Mouse (Mus musculus) layer of hippocampus, postnatal 10 days (tissue): ENCODE measurements around the gene Olfr221. TPM values are rescaled to one million over a fixed set of nuclear protein-coding genes. Genes with fewer than 3 reads are reported as not detected.

Experiments
- DNase-seq, 2 experiments: peaks; one replicate each; pipeline ENCODE4 v3.0.0; 2021; ENCODE audit warnings: low spot score in 2 of 2
- total RNA-seq, 2 experiments: library from RNA; stranded (reverse); gene quantifications; 2 replicates each; pipeline ENCODE4 v1.2.3; 2021

Gene Olfr221
- total RNA-seq, 2 experiments from 2014 or later, result not detected

DNA sequence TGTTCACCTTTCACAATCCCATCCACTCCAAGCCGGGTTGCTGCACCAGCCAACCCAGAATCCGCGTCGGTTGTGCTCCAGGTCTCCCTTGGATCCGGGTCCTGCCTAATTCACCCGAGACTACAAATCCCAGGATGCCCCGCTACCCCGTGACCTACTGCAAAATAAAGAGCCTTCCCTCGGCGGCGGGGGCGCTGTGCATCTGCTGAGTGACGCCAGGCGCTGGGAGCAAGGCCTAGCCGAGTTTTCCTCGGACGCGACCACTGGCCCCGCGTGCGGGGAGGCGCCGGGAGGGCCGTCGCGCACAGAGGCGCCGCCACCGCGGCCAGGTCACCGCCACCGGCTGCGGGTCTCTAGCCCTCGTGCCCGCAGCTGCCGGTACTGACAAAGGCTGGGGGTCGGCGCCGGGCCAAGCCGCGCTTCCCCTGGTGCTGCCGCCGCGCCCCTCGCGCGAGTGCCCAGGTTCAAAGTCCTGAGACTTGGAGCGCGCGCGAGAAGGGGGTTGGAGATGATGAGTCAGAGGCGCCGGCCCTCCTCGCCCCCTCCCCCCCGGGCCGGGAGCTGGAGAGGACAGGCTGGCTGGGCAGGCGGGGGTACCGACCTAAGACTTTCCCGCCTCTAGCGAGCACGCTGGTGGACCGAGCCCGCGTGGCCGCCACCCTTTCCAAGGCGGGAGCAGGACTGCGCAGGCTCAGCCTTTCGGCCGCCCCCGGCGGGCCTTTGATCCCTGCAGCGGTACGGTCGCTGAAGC, 22.5 kb downstream of the Olfr221 start:
- DNase-seq, result peak; percentile 97 to 98

DNA sequence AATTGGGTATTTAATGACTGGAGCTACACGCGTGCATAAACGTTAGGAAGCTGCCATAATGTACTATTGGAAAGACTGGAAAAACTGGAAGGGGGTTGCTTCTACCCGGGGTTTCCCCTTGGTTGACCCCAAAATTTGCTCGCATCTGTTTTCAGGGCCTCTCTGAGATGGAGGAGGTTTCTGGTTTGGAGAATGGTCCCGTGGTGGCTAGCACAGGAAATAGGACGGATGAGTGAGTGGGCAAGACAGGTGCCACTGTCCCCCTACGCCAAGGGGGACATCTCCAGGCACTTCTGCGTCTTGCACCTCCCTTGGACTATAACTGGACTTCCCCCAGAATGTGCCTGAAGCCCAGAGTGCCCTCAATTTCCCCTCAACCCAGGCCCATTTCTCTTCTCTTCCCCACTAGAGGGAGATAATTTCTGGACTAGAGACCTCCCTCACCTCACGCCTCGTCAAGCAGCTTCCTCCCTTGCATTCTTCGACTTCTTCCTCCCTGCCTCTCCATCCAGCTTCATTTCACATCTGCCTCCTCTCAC, 23.1 kb downstream of the Olfr221 start:
- DNase-seq, result no peak

DNA sequence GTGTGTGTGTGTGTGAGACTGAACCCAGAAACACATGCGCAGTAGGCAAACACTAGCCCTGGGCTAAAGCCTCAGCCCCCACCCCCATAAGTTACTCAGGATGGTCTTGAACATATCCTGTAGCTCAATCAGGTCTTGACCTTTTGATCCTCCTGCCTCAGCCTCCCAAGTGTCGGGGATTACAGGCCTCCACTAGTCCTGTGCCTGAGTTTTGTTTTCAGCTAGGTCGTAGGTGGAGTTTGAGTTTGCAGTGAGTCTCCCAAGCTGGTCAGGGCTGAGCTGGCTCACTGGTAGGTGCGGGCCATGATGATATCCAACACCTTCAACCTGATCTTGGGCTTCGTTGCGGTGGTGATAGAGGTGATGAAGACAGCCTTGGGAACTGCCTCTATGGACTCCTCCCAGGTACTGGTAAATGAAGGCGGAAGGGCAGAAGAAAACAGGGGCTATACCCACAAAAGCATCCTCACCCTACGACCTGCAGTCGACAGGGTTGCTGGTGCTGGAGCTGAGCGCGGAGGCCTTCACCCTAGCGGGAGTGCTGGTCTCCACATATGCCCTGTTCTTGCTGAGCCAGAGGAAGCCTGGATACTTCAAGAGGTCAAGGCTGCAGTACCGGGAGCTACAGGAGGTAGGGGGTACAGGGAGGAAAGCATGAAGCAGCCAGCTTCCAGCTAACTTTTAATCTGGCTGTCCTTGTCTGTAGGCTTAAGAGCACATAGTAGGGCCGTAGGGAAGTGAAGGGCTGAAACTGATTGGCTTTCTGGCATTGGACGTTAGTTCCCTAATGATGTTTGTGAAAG, 23.8 kb downstream of the Olfr221 start:
- DNase-seq, result no peak

DNA sequence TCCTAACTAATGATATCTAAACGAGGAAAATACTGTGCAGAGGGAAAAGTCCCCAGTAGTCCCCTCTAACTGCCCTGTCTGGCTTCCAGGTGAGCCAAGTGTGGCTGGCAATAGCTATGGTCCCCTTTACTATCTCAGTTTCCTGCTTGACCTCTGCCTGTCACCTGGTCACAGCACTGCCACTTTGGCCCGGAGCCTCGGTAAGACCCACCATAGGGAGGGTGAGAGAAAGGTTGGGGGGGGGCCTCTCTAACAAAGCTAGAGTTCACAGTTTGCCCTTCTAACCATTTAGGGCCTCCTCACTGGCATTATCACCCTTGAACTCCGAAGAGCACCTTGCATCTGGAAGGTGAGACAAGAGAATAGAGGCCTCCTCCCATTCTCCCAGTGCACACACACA, 24.6 kb downstream of the Olfr221 start:
- no peak for DNase-seq

DNA sequence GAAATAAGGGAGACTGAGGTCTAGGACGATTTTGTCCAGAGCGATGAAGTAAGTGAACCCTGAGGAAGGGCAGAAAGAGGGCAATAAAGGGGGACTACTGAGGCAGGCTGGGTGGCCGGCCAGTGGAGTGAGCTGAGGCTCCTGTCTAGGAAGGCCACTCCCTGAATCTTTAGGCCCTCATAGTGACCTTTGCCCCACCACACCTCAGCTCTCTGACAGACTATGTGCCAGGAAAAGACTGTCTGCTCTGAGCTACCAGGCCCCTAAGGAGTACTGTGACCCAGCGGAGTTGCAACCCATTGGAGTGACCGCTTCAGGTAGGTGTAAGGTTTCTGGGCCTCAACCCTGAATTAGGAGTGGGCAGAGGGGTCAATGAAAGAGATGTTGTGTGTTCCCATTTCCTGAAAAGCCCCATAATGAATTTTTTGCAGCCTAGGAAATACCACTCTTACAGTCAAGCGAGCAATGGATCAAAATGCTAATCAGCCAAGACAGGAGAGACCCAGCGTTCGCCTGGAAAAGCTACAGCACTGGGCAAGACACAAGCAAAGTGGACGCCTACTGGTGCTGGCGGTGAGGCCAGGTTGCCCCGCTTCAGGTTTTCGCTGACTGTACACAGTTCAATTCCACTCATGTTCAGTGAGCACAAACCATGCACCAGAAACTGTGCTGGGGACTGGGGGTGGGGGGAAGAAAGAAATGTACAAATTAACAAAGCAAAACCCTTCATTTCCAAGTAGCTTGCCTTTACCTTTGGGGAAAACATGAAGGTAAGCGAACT, 25.4 kb downstream of the Olfr221 start:
- DNase-seq, result no peak

DNA sequence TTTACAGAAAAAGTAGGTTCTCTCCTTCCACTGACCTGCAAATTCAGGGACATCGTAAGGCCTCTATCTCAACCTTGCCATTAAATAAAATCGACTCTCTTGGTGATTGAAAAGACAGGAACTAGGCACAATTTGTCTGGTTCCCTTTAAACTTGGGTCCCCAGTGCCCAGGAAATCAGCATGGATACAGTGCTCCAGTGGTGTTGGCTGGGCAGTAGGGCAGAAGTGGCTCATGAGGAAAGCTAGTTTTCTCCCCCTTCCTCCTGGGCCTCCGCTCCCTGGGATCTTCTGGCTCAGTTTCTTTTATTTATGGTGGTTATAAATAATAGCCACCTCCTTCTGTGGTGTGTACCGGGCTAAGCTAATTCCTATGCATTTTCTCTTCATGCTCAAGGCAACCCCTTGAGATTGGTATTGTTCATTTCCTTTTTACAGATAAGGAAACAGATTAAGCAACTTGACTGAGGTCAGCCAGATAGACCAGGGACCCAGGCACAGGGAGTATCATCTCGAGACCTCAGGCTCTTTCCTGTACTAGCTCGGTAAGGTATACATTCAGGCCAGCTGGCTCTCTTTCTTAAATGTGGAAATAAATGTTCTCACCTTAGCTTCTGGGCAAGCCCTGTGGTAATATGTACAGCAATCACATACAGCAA, 26.7 kb downstream of the Olfr221 start, which contains the start of gene Tmem253:
TSS of gene Tmem253 (plus strand) at position 214 of the 656 bp plus-strand sequence.
- no peak for DNase-seq

DNA sequence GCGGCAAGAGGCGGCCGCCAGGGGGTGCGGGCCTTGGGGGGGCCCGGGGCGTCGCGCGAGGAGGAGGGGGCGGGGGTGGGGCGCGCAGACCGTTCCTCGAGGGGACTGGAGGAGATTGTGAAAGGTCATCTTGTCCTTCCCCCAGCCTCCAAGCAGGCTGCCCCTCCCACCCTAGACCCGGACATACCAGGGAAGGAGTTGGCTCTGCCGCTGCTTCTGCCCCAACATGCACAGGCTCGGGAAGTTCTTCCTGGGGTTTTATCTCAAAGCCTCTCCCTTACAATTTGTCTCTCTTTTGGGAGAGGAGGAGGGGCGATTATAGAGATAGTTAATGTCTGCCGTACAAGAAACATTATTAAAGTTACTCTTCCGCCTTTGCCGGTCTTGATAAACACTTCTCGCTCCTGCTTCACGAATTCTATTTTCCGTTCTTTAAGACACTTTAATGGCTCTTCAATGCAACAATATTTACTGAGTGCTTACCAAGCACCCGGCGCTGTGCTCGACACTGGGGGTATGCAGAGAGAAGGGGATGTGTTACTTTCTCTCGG, 27.4 kb downstream of the Olfr221 start:
- peak; percentile 46 to 64 for DNase-seq

DNA sequence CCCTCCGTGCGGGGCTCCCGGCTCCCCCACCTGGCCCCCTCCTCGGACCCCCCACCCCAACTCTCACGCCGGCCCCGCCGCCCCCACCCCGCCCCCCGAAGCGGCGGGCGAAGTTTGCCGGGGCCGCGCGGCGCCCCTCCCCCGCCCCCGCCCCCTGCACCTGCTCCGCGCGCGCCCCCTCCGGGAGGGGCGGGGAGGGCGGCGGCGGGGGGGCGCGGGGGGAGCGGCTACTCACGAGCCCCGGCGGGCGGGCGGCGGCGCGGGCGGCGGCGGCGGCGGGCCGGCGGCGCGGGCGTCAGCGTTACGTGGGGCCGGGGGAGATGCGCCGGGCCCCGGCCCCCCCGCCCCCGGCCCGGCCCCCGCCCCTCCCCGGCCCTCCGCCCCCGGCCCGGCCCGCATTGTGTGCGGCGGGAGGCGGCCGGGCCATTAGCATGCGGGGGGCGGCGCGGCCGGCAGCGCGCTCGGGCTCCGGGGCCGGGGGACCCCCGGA, 27.9 kb downstream of the Olfr221 start:
- DNase-seq, result no peak

DNA sequence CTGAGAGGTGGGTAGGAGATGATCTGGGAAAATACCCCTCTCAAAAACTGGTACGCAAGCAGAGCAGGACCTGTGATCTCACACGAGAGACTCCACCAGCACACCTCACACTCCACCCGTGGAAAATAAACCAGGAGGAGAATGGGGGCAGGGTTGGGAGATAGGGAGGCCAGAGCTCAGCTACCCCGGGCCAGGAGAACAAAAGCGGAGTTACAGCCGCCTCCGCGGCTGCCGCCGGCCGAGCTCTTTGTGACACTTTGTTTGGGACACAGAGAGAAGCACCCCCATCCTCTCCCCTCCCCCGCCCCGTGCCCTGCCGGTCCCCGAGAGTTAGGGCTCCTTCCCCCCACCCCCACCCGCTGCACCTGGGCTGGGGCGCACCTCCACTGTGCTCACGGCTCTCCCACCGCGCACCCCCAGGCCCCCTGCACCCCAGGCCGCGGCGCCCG, 28.5 kb downstream of the Olfr221 start:
- peak in 1 of 2 experiments; percentile 28 for DNase-seq

DNA sequence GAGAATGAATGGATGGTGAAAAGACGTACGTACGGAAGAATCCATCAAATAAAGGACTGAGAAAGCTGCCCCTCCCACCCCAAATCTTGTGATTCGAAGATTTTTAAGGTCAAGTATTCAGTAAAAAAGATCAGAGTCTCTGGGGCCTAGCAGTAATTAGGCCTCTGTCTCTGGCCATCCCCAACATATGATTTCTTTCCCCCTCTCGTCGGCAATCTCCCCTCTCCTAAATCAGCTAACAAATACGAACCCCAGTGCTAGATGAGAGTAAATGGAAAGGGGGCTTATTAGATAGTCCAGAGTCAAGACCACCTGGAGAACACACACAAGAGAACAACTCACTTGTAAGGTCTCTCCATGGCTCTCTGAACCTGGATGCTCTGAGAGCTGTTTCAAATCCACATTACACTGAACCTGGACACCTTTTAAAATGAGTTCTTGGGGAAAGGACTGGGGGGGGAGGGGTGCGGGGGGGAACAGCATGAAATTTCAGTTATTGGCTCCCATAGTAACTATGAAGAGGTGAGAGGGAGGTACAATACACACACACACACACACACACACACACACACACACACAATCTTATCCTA, 29.1 kb downstream of the Olfr221 start:
- DNase-seq, result no peak

DNA sequence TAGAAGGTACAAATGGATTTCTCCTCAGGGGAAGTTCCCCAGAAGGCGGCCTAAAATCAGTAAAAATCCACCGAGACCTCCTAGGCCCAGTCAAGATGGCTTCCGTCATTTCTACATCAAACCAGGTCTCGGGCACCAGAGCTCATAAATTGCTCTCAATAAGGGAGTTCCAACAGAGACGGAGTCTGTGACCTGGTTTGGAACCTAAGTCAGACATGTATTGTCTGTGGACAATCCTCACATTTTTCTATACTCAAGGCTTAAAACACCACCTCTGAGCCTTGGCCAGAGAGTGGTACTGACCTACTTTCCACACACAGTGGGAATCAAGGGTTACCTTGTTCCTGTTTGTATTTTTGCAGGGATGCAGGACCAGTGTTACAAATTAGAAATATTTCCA, 29.7 kb downstream of the Olfr221 start:
- no peak for DNase-seq

DNA sequence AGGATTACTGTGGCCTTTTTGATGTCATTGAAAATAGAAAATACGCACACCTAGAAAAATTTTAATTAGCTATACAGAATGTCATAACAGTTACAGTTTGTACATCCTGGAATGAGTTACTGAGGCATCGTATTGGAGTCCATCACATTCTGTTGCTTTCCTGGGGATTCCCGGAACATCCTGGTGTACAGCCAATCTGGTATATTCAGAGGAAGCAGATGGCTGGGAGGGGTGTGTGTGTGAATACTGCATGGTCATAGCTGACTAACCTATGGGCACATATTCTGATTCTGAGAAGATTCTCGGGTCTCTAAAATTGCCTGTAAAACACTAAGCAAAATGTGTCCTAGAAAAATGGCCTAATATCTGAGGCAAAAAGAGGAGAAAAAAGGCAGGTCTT, 30.2 kb downstream of the Olfr221 start:
- no peak for DNase-seq

DNA sequence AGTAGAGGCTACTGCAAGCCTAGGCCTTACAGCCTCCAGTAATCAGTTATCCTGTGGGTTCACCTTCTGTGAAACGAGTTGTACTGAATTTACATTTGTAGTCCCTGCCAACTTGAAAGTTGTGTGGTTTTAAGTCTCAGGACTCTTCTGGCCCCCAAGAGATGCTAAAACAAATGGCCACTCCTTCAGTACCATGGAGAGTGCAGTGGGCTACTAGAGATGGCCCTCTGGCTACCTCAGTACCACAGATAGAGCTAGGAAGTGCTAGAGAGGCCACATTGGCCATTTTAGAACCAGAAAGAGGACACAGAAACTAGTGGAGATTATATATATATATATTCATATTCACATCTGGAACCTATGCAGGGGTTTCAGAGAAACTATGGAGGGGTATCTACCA, 30.6 kb downstream of the Olfr221 start:
- DNase-seq, result no peak

DNA sequence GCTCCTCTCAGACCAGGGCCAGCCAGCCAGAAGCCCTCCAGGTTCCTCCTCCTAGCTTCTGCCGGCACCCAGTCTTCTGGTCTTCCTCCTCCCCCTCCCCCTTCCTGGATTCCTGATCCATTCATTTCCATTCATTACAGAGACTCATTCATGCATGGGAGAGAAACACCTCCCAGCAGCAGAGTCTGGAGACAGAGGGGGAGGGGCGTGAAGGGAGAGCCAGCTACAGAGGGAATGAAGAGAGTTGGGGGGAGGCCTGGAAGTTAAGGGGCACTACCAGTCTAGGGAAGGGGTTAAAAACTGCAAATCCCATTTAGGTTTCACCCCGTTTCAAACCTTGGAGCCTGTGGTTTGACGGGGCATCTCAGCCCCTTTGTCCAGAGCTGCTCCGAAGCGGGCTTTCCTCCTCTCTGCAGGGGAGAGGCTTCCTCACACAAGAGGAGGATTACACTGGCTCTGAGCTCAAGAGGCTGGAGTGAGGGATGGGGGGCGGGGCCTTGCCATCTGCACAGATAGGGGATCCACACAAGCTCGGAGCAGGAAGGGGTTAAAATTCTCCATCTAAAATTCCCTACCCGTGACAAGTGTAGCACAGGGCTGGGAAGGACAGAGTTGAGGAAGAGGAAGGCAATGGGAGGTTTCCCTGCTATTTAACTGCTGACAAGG, 31.7 kb downstream of the Olfr221 start:
- peak; percentile 65 to 78 for DNase-seq

DNA sequence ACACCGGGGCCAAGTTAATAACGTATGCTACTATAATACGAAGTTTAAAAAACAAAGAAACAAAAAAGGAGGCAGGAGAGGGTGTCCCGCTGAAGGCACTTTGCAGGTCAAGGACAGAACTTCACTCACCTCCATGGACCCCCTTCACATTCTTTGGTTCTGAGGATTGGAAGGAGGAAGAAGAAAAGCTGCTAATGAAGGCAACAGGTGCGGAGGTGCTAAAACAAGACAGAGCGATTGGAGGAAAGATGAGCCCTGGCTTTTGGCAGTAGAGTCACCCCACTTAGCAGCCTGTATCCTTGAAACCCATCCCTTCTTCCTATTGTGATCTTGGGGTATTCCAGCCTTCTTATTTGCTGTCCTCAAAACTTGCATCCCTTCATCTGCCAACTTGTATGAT, 32.4 kb downstream of the Olfr221 start:
- no peak for DNase-seq

DNA sequence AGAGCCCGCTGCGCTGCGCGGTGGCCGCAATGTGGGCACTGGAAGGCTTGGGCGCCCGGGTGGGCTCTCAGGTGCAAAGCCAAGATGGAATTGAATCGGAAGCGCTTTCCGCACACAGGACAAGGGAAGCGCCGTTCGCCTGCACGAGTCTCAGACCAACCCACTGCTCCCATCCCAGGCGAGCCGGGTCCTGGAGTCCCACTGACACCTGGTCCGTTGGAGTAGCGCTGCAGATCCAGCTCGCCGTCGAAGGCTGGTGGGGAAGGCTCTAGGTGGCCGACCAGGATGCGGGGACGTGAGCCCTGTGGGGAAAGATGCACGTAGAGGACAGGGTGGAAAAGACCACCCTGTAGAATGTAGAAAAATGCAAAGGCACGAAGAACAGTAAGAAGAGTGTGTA, 32.9 kb downstream of the Olfr221 start:
- no peak for DNase-seq

DNA sequence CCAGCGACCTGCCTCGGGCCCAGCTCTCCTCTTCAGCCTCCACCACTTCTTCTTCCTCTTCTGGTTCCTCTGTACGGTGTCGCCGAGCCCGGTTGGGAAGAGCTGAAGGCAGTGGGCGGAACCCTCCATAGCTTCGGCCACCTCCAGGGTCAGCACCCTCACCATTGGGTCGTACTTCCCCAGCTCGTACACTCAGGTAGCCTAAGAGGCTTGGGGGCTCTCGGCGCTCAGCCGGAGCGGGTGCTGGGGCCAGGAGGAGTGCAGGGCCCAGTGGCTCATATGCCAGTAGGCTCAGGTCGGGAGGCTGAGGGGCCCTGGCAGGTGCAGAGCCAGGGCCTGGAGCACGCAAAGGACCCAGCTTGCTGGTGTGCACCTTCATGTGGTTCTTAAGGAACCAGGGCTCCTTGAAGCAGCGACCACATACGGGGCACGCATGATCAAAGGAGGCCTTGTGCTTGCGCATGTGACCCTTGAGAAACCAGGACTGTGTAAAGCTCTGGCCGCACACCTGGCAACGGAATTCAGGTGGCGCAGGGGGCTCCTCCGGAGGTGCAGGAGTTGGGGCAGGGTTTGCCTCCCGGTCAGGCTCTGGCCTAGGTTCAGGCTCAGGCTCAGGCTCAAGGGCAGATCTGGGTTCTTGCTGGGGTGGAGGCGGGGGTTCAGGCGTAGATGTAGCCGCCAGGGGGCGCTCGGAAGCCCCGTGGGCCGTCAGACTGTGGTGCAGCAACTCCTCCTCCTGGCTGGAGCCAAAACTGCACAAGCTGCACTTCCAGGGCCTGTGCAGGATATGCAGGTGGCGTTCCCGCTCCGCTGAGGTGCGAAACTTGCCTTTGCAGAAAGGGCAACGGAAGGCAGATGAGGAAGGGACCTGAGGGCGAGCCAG, 33.7 kb downstream of the Olfr221 start:
- DNase-seq, result peak; percentile 95 to 97

DNA sequence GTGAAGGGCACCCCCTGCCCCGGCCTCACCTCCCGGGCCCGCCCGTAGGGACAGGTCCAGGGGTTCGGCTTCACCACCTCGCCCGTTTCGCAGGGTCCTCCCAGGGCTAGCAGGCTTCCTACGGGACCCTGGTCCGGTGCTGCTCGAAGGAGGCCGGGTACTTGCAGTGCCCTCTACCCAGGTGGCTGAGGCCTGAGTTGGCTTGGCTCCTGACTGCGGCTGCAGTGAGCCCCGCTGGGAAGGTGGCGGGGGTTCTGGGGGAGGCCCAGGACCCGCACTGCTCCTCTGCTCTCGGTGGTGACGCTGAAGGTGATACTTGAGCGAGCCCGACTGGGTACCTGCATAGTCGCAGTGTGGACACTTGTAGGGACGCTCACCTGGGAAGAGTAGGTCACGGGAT, 35.5 kb downstream of the Olfr221 start:
- DNase-seq, result no peak
